Mouse (Mus musculus) olfactory bulb, adult 2 months (tissue): ENCODE data around the gene Gsdme.

Experiments
- CTCF ChIP-seq: fragments of 200-500 bp; IDR thresholded peaks from 2 replicates; pipeline ENCODE4 v1.5.1; 2012; ENCODE audit warnings: low read depth, mild to moderate bottlenecking, low read length, moderate library complexity; ENCODE audit not compliant: insufficient read depth
- POLR2A ChIP-seq: fragments of 200-500 bp; IDR thresholded peaks from 2 replicates; pipeline ENCODE4 v1.6.1; 2012; ENCODE audit warnings: mild to moderate bottlenecking, low read depth, low read length, moderate library complexity; ENCODE audit not compliant: insufficient read depth

DNA sequence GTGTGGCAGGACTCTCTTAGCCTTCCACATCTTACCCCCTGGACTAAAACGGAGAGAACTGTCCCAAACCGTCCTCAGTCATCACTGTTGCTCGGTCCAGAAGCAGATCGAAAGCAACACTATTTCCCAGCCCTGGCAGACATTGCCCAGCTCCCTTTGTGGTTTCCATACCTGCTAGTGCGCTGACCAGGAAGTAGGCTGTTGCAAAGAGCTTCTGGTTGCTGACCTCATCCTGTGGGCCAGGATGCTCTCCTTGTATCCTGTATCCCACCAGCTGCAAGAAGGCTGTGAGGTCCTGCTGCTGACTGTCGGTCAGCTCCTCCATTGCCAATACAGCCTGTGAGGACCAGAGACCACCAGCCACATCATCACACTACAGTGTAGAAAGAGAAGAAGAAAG is 44.6 kb downstream of the Gsdme start:
- no peak for TF ChIP-seq CTCF
- no peak for TF ChIP-seq POLR2A
